Mouse (Mus musculus) right cerebral cortex, postnatal 10 days (tissue): ENCODE results near the gene Wwc2.

Experiments
- DNase-seq, 2 experiments: peaks; one replicate each; pipeline ENCODE4 v3.0.0; 2021; ENCODE audit warnings: low spot score in 2 of 2

Wwc2 gene

DNA sequence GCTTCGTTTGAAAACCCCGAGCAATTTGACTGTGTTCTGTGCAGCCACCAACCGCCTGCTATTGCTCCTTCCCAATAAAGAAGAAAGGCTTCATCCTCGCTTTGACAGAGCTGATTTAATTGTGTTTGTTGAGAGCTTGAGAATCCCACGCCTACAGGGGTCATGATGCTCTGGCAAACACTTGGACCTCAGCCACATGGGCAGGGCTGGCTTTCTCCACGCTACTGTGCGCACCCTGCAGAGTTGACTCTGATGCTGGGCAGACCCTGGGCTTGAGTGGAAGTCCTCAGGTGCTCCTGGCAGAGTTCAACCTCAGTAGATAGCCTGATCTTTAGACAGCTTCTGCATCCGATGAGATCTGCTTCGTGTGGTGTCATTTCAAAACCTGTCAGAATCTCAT is 198.7 kb downstream of the Wwc2 start:
- no peak for DNase-seq

- DNase-seq: no peak
These were observed 203.0 kb downstream of the Wwc2 start for GRCm38 (mm10) chr8:47787705-47788104.

GRCm38 (mm10) chr8:47786323-47786722 is 204.4 kb downstream of the Wwc2 start:
- DNase-seq: no peak

DNA sequence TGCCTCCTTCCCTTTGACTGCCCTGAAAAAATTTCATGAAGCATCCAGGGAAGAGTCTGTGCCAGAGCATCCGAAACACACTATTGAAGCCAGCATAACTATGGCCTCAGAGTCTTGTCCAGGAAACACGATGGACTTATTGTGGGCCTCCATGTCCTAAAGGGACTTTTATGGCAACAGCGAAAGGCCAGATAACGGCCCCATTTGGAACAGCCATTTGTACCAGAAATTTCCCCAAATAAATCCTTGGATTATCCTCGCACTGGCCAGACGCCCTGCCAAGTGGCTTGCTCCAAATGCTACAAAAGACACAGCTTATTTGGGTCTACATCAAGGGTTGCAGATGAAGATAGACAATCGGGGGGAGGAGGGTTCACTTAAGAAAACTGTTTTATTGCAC is 206.3 kb downstream of the Wwc2 start:
- DNase-seq: no peak

DNA sequence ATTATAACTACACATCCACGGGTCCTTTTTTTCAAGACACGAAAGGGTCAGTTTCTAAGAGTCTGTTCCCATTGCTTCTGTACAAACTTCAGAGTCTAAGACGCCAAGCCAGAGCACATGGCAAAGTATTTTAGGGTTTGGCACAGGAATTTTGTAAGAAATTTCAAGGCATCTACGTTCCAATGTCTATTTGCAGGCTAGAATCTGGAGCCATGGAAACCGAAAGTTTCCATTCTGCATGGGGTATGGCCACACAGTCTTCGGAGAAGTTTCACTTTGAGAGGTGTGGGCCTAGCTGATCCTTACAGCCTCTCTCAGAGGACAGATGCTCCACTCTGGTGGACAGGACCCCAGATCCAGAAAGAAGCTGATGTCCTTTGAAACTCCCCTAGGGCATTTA is 206.8 kb downstream of the Wwc2 start:
- DNase-seq: peak; percentile 45 to 83

DNA sequence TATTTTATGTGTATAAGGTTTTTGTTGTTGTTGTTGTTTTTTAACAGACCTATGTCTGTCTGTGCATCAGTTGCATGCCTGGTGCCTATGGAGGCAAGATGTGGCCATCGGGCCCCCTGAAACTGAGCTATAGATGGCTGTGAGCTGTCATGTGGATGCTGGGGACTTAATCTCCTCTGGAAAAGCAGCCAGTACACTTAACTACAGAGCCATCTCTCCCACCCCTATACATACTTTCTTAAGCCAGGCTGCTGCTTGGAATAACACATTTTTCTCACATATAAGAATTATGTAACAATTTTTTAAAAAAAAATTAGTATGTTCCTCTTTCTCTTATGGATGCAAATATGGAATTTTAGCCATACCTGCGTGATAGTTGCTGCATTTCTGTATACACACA is 207.2 kb downstream of the Wwc2 start:
- DNase-seq: peak in 1 of 2 experiments; percentile 56

GRCm38 (mm10) chr8:47781881-47782280 is 208.8 kb downstream of the Wwc2 start:
- no peak for DNase-seq

DNA sequence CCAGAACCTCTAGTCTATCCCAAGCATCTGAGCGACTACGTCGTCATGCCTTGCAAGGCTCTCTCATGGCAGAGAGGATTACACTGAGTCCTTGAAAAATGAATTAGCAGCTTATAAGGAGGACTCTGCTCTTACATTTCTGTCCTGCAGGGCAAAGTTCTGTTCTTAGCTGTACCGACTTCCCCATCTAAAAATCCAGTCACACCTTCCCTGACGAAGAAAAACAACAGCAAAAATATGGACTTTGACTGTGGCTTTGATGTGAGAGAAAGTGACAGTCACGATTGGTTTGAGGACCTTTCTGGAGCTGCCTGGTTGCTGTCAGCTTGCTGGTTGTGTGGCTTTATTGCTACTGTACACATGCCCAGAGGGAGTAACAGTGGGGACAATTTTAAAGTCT is 211.1 kb downstream of the Wwc2 start:
- no peak for DNase-seq

- DNase-seq: no peak
These were observed 213.3 kb downstream of the Wwc2 start for GRCm38 (mm10) chr8:47777415-47777814.
